Mouse (Mus musculus): ENCODE data around the gene Tmprss2. TPM values are rescaled to one million over a fixed set of nuclear protein-coding genes. Genes with fewer than 3 reads are reported as not detected.
"Not testable (repeated sequence)": the region's sequence is repeated elsewhere in the genome, so short reads cannot be mapped to it uniquely, and the experiment has no call there.

The Tmprss2 gene
- polyA plus RNA-seq, 1 experiment from 2014 or later = 0.06 TPM

DNA sequence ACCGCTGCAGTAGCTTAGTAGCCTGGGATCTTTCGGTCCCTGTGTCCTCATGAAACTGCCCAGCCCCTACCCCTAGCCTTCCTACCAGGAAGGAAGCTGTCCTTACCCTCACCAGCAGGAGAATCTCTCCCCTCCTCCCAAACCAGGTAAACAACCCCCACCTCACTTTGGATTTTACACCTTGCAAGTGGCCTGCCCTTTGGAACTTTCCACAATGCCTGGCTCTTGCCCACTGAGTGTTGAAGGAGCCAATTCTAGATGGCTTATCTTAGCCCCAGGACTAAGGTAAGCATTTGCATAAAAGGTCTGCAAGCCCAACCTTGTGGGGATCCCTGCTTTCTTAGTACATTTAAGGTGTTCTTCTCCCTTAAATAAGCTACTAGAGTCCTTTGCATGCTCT, 1.3 kb downstream of the Tmprss2 start:
- 85% methylated on average over 2 of the region's 2 CpGs for WGBS

DNA sequence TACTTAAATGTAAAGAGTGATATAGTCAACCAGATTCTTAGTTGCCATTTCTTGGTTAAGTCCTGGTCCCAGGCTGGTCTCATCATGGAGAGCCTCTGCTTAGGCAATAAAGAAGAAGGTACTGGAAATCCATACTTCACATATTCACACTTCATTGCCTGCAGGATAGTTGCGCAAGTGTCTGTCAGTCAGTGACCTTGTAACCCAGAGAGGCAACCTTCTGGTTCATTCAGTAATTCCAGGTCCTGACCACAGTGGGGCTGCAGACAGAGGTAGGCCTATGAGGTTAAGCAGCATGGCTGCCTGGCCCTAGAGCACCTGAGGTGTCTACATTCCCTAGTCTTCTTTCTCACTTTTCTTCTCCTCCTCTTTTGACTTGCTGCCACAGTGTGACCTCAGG, 3.0 kb downstream of the Tmprss2 start:
- H3K4me3 ChIP-seq = no peak overlapping the region
- H3K36me3 ChIP-seq (replicated peaks) = no peaks in the 10 kb centered on the region
- H3K4me1 ChIP-seq = peaks cover 13% of the 10 kb centered on the region
- no peak overlapping the region for H3K4me2 ChIP-seq
- no peak overlapping the region for H3K27ac ChIP-seq
- H3K27me3 ChIP-seq (replicated peaks) = peaks cover 37% of the 10 kb centered on the region
- 89% methylated on average over 1 of the region's 1 CpGs for WGBS
- H3K9me3 ChIP-seq = no peaks in the 10 kb centered on the region
- no peak for ATAC-seq (replicated peaks)
- no peak overlapping the region for H3K9ac ChIP-seq

More for the DNA sequence above, 1.3 kb downstream of the Tmprss2 start:
- Histone ChIP-seq H3K27me3 (replicated peaks) (peaks cover 37% of the 10 kb centered on the region), H3K4me1 (peaks cover 13% of the 10 kb centered on the region), H3K9ac (no peak overlapping the region), H3K27ac (no peak overlapping the region), H3K4me2 (no peak overlapping the region), H3K36me3 (replicated peaks) (no peaks in the 10 kb centered on the region), H3K9me3 (no peaks in the 10 kb centered on the region), H3K4me3 (no peak overlapping the region)
- ATAC-seq (replicated peaks) = no peak

DNA sequence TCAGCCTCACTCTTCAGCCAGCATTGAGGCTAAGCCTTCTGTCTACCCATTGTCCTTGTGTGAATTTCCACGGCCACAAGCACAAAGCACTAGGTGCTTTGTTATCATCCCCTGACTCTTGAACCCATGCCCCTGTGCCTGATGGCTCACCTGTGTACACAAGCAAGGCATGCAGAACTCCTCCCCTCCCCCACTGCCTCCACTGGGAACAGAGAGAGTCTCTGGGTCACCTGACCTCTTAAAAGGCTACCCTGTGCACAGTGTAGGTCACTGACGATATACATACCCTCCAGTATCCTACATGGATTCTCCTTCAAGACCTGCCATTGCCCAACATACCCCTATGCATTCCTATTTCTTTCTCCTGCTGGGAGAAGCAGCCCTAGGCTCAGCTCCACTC, 4.2 kb downstream of the Tmprss2 start:
- H3K27ac ChIP-seq = no peak overlapping the region
- H3K27me3 ChIP-seq (replicated peaks) = peaks cover 33% of the 10 kb centered on the region
- H3K36me3 ChIP-seq (replicated peaks) = no peaks in the 10 kb centered on the region
- no peak overlapping the region for H3K9ac ChIP-seq
- ATAC-seq (replicated peaks) = no peak
- H3K4me1 ChIP-seq = peaks cover 13% of the 10 kb centered on the region
- H3K9me3 ChIP-seq = no peaks in the 10 kb centered on the region
- H3K4me3 ChIP-seq = no peak overlapping the region
- H3K4me2 ChIP-seq = no peak overlapping the region
- WGBS = 83% methylated on average over 2 of the region's 2 CpGs

DNA sequence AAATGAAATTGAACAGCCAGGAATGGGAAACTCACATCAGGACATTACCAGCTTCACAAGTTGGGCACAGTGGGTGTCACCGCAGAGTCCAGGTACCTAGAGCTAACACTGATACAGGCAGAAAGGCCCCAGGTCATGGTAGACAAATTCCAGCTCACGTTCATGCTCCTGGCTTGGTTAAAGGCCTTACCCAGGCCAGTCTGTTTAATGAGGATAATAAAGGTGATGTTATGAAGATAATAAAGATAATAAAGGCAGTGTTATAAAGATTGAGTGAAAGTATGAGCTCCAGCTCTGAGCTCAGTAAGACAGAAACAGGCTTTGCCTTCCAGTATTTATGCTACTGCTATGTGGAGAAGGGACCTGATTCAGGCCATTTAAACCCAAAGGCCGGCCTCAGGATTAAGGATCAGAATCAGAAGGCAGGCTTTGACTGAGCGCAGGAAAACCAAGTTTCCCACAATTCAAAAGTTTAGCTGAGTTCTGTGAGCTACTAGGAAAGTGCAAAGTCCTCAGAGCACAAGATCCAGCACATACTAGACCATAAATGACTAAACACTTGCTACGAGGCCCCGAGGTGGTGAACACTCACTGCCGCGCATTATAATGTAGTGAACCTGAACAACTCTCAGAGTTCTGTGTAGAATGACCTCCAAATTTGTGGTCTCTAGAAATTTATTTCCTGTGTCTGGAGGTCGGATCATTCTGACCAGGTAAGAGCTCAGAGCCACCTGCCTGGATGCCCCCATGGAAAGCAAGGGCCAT, 4.9 kb downstream of the Tmprss2 start:
- no peak overlapping the region for H3K4me2 ChIP-seq
- H3K27me3 ChIP-seq (replicated peaks) = peaks cover 27% of the 10 kb centered on the region
- H3K9me3 ChIP-seq = no peaks in the 10 kb centered on the region
- H3K4me1 ChIP-seq = peaks cover 13% of the 10 kb centered on the region
- no peak overlapping the region for H3K27ac ChIP-seq
- no peak overlapping the region for H3K4me3 ChIP-seq
- no peak overlapping the region for H3K9ac ChIP-seq
- WGBS = 89% methylated on average over 9 of the region's 9 CpGs
- ATAC-seq (replicated peaks) = no peak
- H3K36me3 ChIP-seq (replicated peaks) = no peaks in the 10 kb centered on the region

DNA sequence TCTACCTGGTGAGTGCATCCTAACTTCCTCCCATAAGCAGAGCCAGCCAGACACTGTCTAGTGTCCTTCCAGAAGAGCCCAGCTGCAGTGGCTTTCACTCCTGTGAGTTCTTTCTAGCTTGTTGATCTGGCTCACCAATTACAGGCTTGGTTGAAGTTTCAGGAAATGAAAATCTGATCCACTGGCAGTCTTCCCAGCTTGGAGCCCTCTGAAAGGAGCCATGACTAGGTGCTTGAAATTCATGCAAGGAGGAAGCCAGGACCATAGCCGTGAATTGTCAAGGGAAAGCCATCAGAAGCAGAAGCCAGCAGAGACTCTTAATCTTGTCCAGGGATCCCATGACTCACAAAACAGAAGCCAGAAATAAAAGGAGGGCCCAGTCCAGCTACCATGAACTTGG, 8.7 kb downstream of the Tmprss2 start:
- Histone ChIP-seq H3K9ac (no peak overlapping the region), H3K27me3 (replicated peaks) (no peaks in the 10 kb centered on the region), H3K9me3 (no peaks in the 10 kb centered on the region), H3K4me3 (no peak overlapping the region), H3K27ac (no peak overlapping the region), H3K4me1 (no peaks in the 10 kb centered on the region), H3K4me2 (no peak overlapping the region), H3K36me3 (replicated peaks) (no peaks in the 10 kb centered on the region)
- WGBS = 82% methylated on average over 1 of the region's 1 CpGs
- no peak for ATAC-seq (replicated peaks)

DNA sequence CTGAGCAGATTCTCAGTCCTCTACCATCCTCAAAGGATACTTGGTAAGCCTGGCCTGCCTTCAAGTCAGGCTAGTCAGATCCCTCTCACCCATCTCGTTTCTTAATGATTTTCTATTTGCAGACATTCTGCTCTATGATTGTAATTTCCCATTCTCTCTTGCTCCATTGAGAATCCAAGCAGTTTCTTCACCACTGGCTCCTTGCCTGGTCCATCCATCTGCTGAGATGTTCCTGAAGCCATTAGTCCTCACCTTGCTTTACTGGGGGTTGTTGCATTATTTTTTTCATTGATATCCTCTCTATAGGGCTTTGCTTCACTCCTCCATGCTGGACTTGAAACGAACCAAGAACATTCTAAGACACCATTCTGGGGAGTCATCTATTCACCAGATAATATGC, 10.4 kb downstream of the Tmprss2 start:
- H3K36me3 ChIP-seq (replicated peaks) = no peaks in the 10 kb centered on the region
- H3K27me3 ChIP-seq (replicated peaks) = no peaks in the 10 kb centered on the region
- WGBS = 80% methylated on average over 2 of the region's 2 CpGs
- ATAC-seq (replicated peaks) = no peak
- no peaks in the 10 kb centered on the region for H3K9me3 ChIP-seq
- H3K4me1 ChIP-seq = no peaks in the 10 kb centered on the region
- no peak overlapping the region for H3K4me3 ChIP-seq
- no peak overlapping the region for H3K27ac ChIP-seq
- no peak overlapping the region for H3K9ac ChIP-seq
- no peak overlapping the region for H3K4me2 ChIP-seq

DNA sequence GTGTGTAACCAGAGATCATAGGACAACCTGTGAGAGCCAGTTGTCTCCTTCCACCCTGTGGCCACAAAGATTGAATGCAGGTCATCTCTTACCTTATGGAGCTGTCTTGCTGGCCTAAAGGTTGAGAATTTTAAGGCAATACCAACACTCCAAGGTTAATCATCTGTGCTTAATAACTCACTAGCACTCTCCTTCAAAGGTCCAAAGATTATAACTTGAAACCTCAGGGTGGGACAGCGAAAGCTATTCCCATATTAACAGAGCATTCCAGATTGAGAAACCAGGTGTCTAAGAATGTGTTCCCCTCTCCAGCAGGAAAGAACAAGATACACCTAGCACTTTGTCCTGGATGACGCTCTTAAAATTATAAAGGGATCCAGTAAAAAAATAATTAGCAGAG, 12.9 kb downstream of the Tmprss2 start:
- no peaks in the 10 kb centered on the region for H3K4me1 ChIP-seq
- no peaks in the 10 kb centered on the region for H3K27me3 ChIP-seq (replicated peaks)
- no peaks in the 10 kb centered on the region for H3K9me3 ChIP-seq
- 86% methylated on average over 2 of the region's 2 CpGs for WGBS
- H3K4me3 ChIP-seq = no peak overlapping the region
- ATAC-seq (replicated peaks) = no peak
- no peak overlapping the region for H3K27ac ChIP-seq
- H3K9ac ChIP-seq = no peak overlapping the region
- no peak overlapping the region for H3K4me2 ChIP-seq
- H3K36me3 ChIP-seq (replicated peaks) = no peaks in the 10 kb centered on the region

DNA sequence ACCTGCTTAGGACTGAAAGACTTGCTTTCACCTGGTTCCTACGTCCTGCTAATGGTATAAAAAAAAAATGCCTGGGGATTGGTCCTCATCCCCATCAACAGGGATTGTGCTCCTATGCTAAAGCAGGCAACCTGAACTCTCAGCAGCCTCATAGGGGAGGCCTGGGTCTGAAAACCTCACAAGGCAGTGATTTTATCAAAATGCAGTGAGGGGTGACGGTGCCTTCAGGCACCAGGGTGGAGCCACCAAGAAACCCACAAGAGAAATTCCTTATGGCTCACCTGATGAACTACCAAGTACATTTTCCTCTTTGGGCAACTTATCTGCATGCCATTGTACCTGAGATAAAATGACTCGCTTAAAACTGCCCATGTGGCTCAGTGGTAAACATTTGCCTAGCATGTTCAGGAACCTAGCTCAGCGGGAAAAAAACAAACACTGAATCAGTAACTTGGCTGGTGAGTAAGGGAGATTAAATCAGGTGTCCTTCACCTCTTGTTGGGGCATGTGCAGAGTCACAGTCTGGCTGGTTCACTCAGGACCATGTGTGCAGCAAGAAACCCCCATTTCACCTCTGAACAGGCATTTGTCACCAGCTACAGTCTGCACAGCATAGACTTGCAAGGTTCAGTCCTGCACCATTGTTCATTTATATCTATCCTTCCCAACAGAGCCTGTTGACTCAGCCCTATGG, 17.0 kb downstream of the Tmprss2 start:
- Histone ChIP-seq H3K9me3 (no peaks in the 10 kb centered on the region), H3K4me2 (no peak overlapping the region), H3K27ac (no peak overlapping the region), H3K36me3 (replicated peaks) (no peaks in the 10 kb centered on the region), H3K9ac (no peak overlapping the region), H3K4me3 (no peak overlapping the region), H3K27me3 (replicated peaks) (no peaks in the 10 kb centered on the region), H3K4me1 (no peaks in the 10 kb centered on the region)
- 81% methylated on average over 4 of the region's 4 CpGs for WGBS
- no peak for ATAC-seq (replicated peaks)

DNA sequence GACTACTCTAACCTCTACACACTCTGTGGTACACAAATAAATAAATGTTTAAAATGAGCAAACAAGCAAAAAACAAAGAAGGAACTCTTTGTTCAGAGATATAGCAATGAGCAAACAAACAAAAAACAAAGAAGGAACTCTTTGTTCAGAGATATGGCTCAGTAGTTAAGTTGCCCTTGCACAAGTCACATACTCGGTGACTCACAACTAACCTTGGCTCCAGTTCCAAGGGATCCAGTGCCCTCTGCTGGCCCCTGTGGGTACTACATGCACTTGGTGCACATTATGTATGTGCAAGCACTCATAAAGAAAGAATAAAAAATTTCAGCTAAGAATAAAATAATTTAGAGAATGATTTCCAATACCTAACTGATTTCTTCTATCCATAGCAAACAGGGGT, 17.9 kb downstream of the Tmprss2 start:
- WGBS = 23% methylated on average over 1 of the region's 1 CpGs
- Histone ChIP-seq H3K9me3 (no peaks in the 10 kb centered on the region), H3K27me3 (replicated peaks) (no peaks in the 10 kb centered on the region), H3K4me3 (no peak overlapping the region), H3K4me2 (no peak overlapping the region), H3K36me3 (replicated peaks) (no peaks in the 10 kb centered on the region), H3K27ac (no peak overlapping the region), H3K9ac (no peak overlapping the region), H3K4me1 (no peaks in the 10 kb centered on the region)
- no peak for ATAC-seq (replicated peaks)

DNA sequence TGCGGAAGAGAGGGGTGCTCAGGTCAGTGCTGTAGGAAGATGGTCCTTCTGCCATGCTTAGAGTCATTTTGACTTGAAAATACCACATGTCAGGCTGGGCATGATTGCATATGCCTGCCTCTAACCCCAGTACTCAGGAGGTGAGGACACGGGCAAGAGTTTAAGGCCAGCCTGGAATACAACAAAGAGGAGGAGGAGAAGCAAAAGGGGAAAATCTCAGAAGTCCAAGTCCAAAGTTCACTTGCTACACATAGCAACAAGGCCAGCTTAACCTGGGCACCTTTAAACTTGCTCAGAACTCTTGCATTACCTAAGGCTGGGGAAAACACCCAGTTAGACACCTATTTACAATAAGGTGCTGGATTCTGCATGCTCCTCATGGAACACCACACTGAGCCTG, 19.5 kb downstream of the Tmprss2 start:
- WGBS = 85% methylated on average over 2 of the region's 2 CpGs

DNA sequence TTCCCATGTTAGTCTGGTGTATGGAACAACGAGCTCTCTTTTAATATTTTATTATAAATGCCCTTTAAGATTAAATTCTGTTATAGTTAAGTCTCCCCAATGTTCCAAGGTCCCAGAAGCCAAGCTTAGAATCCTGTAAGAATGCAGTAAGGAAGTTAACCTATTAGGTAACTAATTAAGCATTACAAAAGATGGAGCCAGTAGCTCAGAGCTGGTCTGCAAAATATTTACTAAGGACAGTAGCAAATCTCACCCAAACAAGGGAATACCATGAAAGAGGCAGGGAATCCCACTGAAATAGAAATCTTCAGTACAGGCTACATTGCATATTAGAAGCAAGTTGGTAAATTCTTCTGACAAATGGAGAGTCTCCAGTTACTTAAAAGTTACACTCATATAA, 28.1 kb downstream of the Tmprss2 start:
- not testable (repeated sequence) for H3K4me2 ChIP-seq; H3K4me1 ChIP-seq; H3K4me3 ChIP-seq; H3K36me3 ChIP-seq (replicated peaks); H3K27me3 ChIP-seq (replicated peaks); H3K27ac ChIP-seq; ATAC-seq (replicated peaks); H3K9ac ChIP-seq; H3K9me3 ChIP-seq
- WGBS = 88% methylated on average over 1 of the region's 1 CpGs

More for the DNA sequence above, 19.5 kb downstream of the Tmprss2 start:
- no peaks in the 10 kb centered on the region for H3K27me3 ChIP-seq (replicated peaks)
- no peaks in the 10 kb centered on the region for H3K36me3 ChIP-seq (replicated peaks)
- no peaks in the 10 kb centered on the region for H3K4me1 ChIP-seq
- ATAC-seq (replicated peaks) = no peak
- no peak overlapping the region for H3K9ac ChIP-seq
- H3K9me3 ChIP-seq = no peaks in the 10 kb centered on the region
- H3K4me2 ChIP-seq = no peak overlapping the region
- no peak overlapping the region for H3K27ac ChIP-seq
- no peak overlapping the region for H3K4me3 ChIP-seq

DNA sequence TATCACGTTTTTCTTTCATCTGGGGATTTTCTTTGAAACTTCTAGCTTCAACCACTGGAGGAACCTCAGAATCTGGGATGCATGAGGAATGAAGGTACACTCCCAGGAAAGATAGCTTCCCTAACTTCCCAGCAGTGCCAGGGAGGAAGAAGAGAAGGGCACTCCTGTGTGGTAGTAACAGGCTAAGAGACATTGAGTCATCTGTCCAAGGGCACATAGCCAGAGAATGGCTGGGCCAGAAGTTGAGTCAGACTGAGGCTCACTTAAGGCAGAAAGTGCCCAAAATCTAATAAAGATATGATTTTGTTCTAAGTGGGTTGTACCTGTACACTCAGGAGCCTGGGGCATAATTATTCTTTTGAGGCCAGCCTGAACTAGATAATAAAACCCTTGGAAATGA, 41.6 kb downstream of the Tmprss2 start:
- WGBS = 48% methylated on average over 1 of the region's 1 CpGs
- Histone ChIP-seq H3K27ac (no peak overlapping the region), H3K4me3 (no peak overlapping the region), H3K9me3 (no peaks in the 10 kb centered on the region), H3K9ac (no peak overlapping the region), H3K27me3 (replicated peaks) (no peaks in the 10 kb centered on the region), H3K4me1 (no peaks in the 10 kb centered on the region), H3K4me2 (no peak overlapping the region), H3K36me3 (replicated peaks) (no peaks in the 10 kb centered on the region)
- ATAC-seq (replicated peaks) = no peak

DNA sequence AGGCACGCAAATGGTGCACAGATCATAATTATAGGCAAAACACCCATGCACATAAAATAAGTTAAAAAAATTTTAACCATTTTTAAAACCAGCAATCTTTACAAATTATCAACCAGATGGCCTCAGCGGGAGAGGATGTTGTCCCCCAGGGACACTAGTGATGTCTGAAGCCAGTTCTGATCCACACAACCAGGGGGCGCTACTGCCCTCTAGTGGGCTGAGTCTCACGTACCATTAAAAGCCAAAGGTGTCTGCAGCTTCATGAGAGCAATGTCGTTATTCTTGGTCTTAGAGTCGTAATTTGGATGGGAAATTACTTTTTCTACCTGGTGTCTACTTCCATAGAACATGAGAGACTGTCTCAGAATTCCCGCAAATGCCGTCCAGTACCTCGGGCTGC, 42.3 kb downstream of the Tmprss2 start:
- H3K4me1 ChIP-seq = no peaks in the 10 kb centered on the region
- H3K9me3 ChIP-seq = no peaks in the 10 kb centered on the region
- no peak overlapping the region for H3K4me2 ChIP-seq
- no peak for ATAC-seq (replicated peaks)
- no peak overlapping the region for H3K9ac ChIP-seq
- no peak overlapping the region for H3K4me3 ChIP-seq
- 75% methylated on average over 9 of the region's 9 CpGs for WGBS
- H3K27ac ChIP-seq = no peak overlapping the region
- H3K27me3 ChIP-seq (replicated peaks) = no peaks in the 10 kb centered on the region
- H3K36me3 ChIP-seq (replicated peaks) = no peaks in the 10 kb centered on the region

All from midbrain, embryonic 15.5 days (tissue).